Mouse (Mus musculus): ENCODE results near the gene Plin3. TPM values are rescaled to one million over a fixed set of nuclear protein-coding genes. Genes with fewer than 3 reads are reported as not detected.

Gene Plin3
- polyA plus RNA-seq (2012; rRNA removed): 8.4 and 10.1 TPM in 2 replicates

DNA sequence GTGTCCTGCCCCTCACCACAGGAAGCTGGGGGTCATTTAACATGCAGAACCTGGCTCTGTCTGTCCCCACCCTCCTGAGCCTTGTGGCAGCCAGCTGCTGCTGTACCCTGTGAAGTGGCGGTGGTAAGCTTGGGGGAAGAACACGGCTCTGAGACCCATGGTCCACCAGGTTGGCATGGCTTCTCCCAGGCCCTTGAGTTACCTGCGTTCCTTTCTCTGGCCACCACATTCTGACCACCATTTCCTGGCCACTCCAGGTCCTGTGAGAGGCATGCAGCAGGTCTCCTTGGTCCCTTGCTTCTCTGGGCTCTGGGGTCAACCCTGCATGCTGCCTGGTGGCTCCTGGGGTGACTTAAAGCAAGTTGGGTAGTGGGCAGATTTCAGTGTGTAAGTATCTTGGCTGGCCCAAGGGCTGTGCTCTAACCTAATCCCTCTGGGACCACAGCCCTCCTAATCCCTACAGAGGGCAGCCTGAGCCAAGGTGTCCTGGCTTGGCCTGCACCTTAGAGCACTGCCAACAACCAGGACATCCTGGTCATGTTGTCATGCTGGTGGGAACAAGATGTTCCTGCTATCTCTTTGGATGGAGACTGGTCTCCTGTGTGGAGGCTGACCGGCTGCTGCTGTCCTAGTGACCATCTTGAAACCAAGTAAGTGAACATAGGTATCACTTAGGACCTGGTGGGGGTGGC lies at the start of gene Plin3:
Gene Plin3 (minus strand): TSS at position 343 of the 692 bp plus-strand sequence.
- no peak within 1 kb of the TSS for H3K27ac ChIP-seq (ENCODE audit: insufficient read depth, low read length)
- H3K4me1 ChIP-seq (ENCODE audit: control insufficient read depth, insufficient read depth, low read length): peaks cover 1% of the 10 kb centered on the region; the same call in 1 of the 2 replicates
- no peak within 1 kb of the TSS for H3K4me3 ChIP-seq (ENCODE audit: insufficient read depth, low read length)
- TF ChIP-seq CTCF (IDR thresholded peaks at IDR 0.05; ENCODE audit: extremely low read depth, insufficient read depth, low read length) (no peak), POLR2A (IDR thresholded peaks at IDR 0.05; ENCODE audit: extremely low read depth, insufficient read depth, low read length) (no peak)

DNA sequence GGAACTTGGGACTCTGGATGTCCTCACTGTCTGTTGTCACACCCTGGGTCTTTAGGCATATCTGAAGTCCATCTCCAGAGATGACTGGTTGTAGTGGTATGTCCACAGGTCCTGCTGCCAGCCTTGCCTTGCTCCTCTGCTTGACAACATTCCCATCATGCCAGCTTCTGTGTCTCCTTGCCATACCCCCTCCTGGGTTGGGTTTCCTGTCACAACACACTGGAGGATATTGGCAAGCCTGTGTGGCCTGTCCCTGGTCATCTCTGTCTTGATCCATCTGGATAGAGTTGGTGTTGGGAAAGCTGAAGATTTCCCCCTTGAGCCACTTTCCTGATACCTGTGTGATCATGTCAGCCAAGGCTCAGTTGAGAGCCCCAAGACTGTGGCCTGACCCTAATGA lies 48.0 kb upstream of the Plin3 start:
- TF ChIP-seq POLR2A (IDR thresholded peaks at IDR 0.05; ENCODE audit: extremely low read depth, insufficient read depth, low read length): no peak
- H3K4me3 ChIP-seq (ENCODE audit: insufficient read depth, low read length): no peak overlapping the region
- peaks cover 7% of the 10 kb centered on the region for H3K4me1 ChIP-seq (ENCODE audit: control insufficient read depth, insufficient read depth, low read length)
- no peak overlapping the region for H3K27ac ChIP-seq (ENCODE audit: insufficient read depth, low read length)

DNA sequence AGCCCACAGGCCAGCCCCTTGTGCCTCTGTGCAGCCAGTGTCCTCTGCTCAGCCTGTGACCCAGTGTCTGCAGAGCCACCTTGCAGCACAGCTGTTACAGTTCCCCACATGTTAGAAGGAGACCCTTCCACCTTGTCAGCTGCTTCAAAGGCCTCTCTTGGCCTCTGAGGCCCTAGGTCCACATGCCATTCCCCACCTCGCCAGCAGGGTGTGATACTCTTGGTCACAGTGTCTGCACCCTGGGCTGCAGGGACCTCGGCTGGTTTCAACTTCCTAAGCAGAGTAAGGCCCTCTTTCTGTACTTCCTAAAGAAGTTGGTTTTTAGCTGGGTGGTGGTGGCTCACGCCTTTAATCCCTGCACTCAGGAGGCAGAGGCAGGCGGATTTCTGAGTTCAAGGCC lies 46.2 kb upstream of the Plin3 start:
- Histone ChIP-seq H3K27ac (ENCODE audit: insufficient read depth, low read length) (no peak overlapping the region), H3K4me1 (ENCODE audit: control insufficient read depth, insufficient read depth, low read length) (peaks cover 9% of the 10 kb centered on the region), H3K4me3 (ENCODE audit: insufficient read depth, low read length) (no peak overlapping the region)
- TF ChIP-seq POLR2A (IDR thresholded peaks at IDR 0.05; ENCODE audit: extremely low read depth, insufficient read depth, low read length) (no peak), CTCF (IDR thresholded peaks at IDR 0.05; ENCODE audit: extremely low read depth, insufficient read depth, low read length) (0 out of 2 replicates have a peak, but pooled peaks have one; percentile 15)

DNA sequence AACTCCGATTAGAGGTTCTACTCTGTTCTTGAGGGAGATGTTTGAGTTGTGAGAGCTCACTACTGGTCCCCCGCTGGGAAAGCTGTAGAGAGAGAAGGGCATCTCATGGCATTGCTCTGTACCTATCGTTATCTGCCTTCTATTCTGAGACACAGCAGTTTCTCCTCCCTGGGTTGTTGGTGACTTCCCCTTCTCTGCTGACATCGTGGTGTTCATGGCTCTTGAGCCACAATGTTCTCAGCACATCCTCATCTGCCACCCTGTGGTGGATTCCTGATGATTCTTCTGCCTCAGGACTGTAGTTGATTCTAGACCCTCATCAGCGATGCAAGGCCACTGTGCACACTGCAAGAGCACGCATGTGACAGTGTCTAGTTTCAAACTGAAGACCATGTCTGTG lies 45.1 kb upstream of the Plin3 start:
- H3K27ac ChIP-seq (ENCODE audit: insufficient read depth, low read length): no peak overlapping the region
- no peak overlapping the region for H3K4me3 ChIP-seq (ENCODE audit: insufficient read depth, low read length)
- H3K4me1 ChIP-seq (ENCODE audit: control insufficient read depth, insufficient read depth, low read length): peaks cover 9% of the 10 kb centered on the region
- TF ChIP-seq POLR2A (IDR thresholded peaks at IDR 0.05; ENCODE audit: extremely low read depth, insufficient read depth, low read length) (no peak), CTCF (IDR thresholded peaks at IDR 0.05; ENCODE audit: extremely low read depth, insufficient read depth, low read length) (no peak)

DNA sequence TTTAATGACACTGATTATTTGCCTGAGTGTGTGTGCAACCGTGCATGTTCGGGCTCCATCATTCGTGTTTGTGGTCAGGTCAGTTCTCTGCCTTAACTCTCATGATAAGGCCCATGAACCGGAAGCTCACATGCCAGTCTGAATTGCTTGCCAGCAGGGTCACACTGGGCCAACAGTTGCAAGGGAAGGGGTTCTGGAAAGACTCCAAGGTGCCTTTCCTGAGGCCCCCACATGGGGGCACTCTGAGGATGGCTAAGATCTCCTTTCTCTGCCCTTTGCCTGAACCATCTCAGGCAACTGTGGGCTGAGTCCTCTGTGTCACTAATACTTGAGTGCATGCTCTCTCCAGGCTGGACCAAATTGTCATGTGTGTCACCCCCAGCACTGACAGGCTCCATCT lies 44.5 kb upstream of the Plin3 start:
- no peak for TF ChIP-seq POLR2A (IDR thresholded peaks at IDR 0.05; ENCODE audit: extremely low read depth, insufficient read depth, low read length)
- peak; percentile 36 for TF ChIP-seq CTCF (IDR thresholded peaks at IDR 0.05; ENCODE audit: extremely low read depth, insufficient read depth, low read length)
- no peak overlapping the region for H3K27ac ChIP-seq (ENCODE audit: insufficient read depth, low read length)
- H3K4me3 ChIP-seq (ENCODE audit: insufficient read depth, low read length): no peak overlapping the region
- H3K4me1 ChIP-seq (ENCODE audit: control insufficient read depth, insufficient read depth, low read length): peaks cover 9% of the 10 kb centered on the region

DNA sequence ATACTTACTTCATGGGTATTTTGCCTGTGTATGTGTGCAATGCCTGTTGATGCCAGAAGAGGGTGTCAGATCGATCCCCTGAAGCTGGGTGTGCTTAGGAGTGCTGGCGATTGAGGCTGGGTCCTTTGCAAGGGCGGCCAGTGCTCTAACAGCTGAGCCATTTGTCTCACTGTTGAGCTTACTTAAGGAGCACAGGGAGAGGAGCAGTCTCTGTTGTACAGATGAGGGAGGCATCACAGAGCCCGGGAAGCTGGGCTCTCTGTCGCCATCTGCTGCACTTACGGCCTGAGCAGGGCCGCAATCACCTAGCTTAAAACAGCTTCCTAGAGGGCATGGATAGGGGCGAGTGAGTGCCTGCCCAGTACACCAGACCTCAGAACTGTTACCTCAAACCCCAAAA lies 40.3 kb upstream of the Plin3 start:
- Histone ChIP-seq H3K27ac (ENCODE audit: insufficient read depth, low read length) (no peak overlapping the region), H3K4me1 (ENCODE audit: control insufficient read depth, insufficient read depth, low read length) (peaks cover 12% of the 10 kb centered on the region; the same call in 1 of the 2 replicates), H3K4me3 (ENCODE audit: insufficient read depth, low read length) (no peak overlapping the region)
- no peak for TF ChIP-seq POLR2A (IDR thresholded peaks at IDR 0.05; ENCODE audit: extremely low read depth, insufficient read depth, low read length)
- TF ChIP-seq CTCF (IDR thresholded peaks at IDR 0.05; ENCODE audit: extremely low read depth, insufficient read depth, low read length): peak; percentile 28; the same call in 1 of the 2 replicates

DNA sequence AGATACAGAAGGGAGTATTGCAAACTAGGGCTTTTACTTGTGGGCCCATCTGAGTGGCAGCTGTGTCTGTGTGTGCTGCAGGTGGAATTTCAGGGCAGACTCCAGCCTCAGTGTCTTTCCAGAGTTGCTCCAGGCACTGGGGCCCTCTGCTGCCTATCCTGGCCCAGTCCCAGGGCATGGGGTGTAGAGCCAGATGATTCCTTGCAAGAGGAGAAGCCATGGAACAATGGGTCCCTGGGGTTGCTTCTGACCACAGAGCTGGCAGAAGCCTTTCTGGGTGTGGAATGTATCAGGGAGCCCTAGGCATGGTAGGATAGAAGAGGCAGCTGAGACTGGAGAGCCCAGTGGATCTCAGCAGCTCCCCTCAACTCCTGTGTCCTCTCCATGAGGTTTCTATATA lies 38.6 kb upstream of the Plin3 start:
- Histone ChIP-seq H3K4me1 (ENCODE audit: control insufficient read depth, insufficient read depth, low read length) (peaks cover 13% of the 10 kb centered on the region; the same call in 1 of the 2 replicates), H3K4me3 (ENCODE audit: insufficient read depth, low read length) (no peak overlapping the region), H3K27ac (ENCODE audit: insufficient read depth, low read length) (no peak overlapping the region)
- no peak for TF ChIP-seq CTCF (IDR thresholded peaks at IDR 0.05; ENCODE audit: extremely low read depth, insufficient read depth, low read length)
- TF ChIP-seq POLR2A (IDR thresholded peaks at IDR 0.05; ENCODE audit: extremely low read depth, insufficient read depth, low read length): no peak

DNA sequence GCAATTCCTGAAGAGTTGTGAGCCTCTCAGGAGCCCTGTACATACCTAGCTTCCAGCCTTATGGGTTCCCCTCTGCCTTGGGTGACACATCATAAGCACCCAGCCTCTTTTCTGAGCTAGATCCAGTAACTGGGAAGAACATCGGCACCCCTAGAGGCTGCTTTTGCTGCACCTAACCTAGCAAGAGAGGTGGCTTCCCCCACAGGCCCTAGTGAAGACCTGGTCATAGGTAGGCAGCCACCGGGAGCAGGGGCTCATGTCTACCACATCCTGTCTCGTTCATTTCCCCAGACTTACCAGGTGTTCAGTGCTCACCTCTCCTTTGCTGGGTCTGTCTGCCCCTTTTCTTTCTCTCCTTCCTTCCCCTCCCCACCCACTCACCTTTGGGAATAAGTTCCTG lies 37.7 kb upstream of the Plin3 start:
- no peak overlapping the region for H3K4me3 ChIP-seq (ENCODE audit: insufficient read depth, low read length)
- H3K4me1 ChIP-seq (ENCODE audit: control insufficient read depth, insufficient read depth, low read length): peaks cover 12% of the 10 kb centered on the region; the same call in 1 of the 2 replicates
- no peak overlapping the region for H3K27ac ChIP-seq (ENCODE audit: insufficient read depth, low read length)
- no peak for TF ChIP-seq POLR2A (IDR thresholded peaks at IDR 0.05; ENCODE audit: extremely low read depth, insufficient read depth, low read length)
- TF ChIP-seq CTCF (IDR thresholded peaks at IDR 0.05; ENCODE audit: extremely low read depth, insufficient read depth, low read length): no peak

DNA sequence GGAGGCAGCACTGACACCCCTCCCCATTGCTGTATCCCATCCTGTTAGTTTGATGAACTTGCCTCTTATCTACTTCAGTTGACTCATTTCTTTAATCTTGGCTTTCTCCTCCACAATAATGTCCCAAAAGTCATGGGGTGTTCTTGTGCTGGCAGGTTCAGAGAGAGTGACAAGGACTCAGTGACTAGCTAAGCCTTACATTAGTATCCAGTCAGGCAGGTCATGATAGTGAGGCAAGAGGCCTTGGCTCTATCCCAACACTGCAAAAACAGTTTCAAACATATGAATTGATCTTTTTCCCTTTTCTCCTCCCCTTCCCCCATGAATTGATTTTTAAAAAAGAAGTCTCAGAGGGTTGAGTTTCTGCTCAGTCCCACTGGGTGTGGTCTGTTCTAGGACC lies 36.6 kb upstream of the Plin3 start:
- TF ChIP-seq CTCF (IDR thresholded peaks at IDR 0.05; ENCODE audit: extremely low read depth, insufficient read depth, low read length) (no peak), POLR2A (IDR thresholded peaks at IDR 0.05; ENCODE audit: extremely low read depth, insufficient read depth, low read length) (no peak)
- Histone ChIP-seq H3K4me3 (ENCODE audit: insufficient read depth, low read length) (no peak overlapping the region), H3K27ac (ENCODE audit: insufficient read depth, low read length) (no peak overlapping the region), H3K4me1 (ENCODE audit: control insufficient read depth, insufficient read depth, low read length) (peaks cover 9% of the 10 kb centered on the region; the same call in 1 of the 2 replicates)
